Mouse (Mus musculus) forebrain, embryonic 11.5 days (tissue): ENCODE results near the gene Magee1. TPM values are rescaled to one million over a fixed set of nuclear protein-coding genes. Genes with fewer than 3 reads are reported as not detected.
"Not testable (repeated sequence)": the region's sequence is repeated elsewhere in the genome, so short reads cannot be mapped to it uniquely, and the experiment has no call there.

Source experiments
- ATAC-seq: fragments of 200-750 bp; cut with Nextera tagmentation; replicated peaks from 2 replicates; pipeline ENCODE4 v1.8.0; 2017; ENCODE audit warnings: moderate TSS enrichment; ENCODE audit not compliant: low FRiP score
- DNase-seq: peaks from one replicate; pipeline ENCODE4 v3.0.0-alpha.2; 2017; ENCODE audit warnings: low spot score
- H3K27ac ChIP-seq: fragments of 300-500 bp; sonication (generic); 2 replicates; pipeline ENCODE4 v1.5.1; 2014; ENCODE audit warnings: low read depth, low read length
- H3K27me3 ChIP-seq: fragments of 300-500 bp; sonication (generic); 2 replicates; pipeline ENCODE4 v1.6.1; 2014; ENCODE audit warnings: mild to moderate bottlenecking, low read length, mixed read lengths; ENCODE audit not compliant: control insufficient read depth, insufficient read depth
- H3K36me3 ChIP-seq: fragments of 300-500 bp; sonication (generic); 2 replicates; pipeline ENCODE4 v1.6.1; 2014; ENCODE audit warnings: mild to moderate bottlenecking, low read length, moderate library complexity, mixed read lengths; ENCODE audit not compliant: control insufficient read depth, insufficient read depth
- H3K4me1 ChIP-seq: fragments of 300-500 bp; sonication (generic); replicated peaks from 2 replicates; pipeline ENCODE4 v1.6.1; 2014; ENCODE audit warnings: low read length, mixed read lengths; ENCODE audit not compliant: control insufficient read depth, insufficient read depth
- H3K4me2 ChIP-seq: fragments of 300-500 bp; sonication (generic); 2 replicates; pipeline ENCODE4 v1.6.1; 2014; ENCODE audit warnings: low read depth, mild to moderate bottlenecking, low read length, moderate library complexity, mixed read lengths; ENCODE audit not compliant: severe bottlenecking
- H3K4me3 ChIP-seq: fragments of 300-500 bp; sonication (generic); 2 replicates; pipeline ENCODE4 v1.5.1; 2014; ENCODE audit warnings: low read depth, low read length
- H3K9ac ChIP-seq: fragments of 300-500 bp; sonication (generic); 2 replicates; pipeline ENCODE4 v1.6.1; 2014; ENCODE audit warnings: low read length
- H3K9me3 ChIP-seq: fragments of 300-500 bp; sonication (generic); 2 replicates; pipeline ENCODE4 v1.6.1; 2016; ENCODE audit warnings: low read length, mixed read lengths; ENCODE audit not compliant: control insufficient read depth
- WGBS: fragments of 180-500 bp; shearing (Covaris S2); extraction: QIAGEN DNeasy Blood & Tissue Kit; methylation state at CpG from one replicate; pipeline ENCODE4 v1.1.7; 2014; 5-methylcytosine and 5-hydroxymethylcytosine counted together
- polyA plus RNA-seq: library from polyadenylated mRNA; unstranded; fragments of >200 nt; fragmentation: Nextera tagmentation; extraction: Ambion mirVana; gene quantifications from 2 replicates; pipeline ENCODE4 v1.2.1, GENCODE M21; 2014

Magee1 gene
- polyA plus RNA-seq: 39.0 and 39.6 TPM in 2 replicates

DNA sequence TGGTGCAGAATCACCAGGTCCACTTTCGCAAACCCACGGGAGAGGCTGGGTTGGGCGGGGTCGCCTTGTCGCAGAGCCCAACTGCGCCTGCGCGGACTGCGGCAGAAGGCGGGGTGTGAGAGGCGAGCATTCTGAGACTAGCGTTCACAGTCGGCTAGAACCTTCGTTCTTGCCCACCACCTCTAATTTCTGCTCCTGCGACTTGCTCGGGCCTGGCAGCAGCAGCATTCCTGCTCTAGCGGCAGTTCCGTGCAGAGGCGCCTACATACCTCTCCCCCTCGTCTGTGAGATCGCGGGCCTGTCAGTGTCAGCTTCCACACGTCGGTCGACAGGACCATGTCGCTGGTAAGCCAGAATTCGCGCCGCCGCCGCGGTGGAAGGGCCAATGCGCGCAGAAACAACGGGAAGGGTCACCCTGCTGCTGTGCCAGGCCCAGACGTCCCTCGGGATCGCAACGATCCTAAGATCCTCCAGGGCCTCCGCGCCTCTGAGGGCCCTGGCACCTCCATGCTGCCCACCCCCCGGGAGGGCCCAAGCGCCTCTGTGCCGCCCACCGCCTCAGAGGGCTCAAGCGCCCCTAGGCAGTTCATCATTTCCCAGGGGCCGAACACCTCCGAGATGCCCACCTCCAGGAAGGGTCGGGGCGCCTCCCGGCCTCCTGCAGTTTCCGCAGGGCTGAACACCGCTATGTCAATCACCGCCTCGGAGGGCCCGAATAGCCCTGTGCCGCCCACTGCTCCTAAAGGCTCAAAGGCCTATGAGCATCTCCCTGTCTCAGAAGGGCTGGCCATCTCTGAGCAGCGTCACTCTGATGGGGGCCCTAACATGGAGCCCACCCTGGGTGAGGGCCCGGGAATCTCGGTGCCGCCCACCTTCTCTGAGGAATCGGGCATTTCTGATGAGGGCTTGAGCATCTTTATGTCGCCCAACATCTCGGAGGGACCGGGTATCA, at the start of gene Magee1:
TSS of gene Magee1 (plus strand) at position 104 of the 952 bp plus-strand sequence.
- Histone ChIP-seq H3K4me1 (no peaks in the 10 kb centered on the region), H3K27ac (0 out of 2 replicates have a peak within 1 kb of the TSS, but pooled peaks have one; percentile 18), H3K9ac (peak within 1 kb of the TSS; percentile 57), H3K9me3 (no peaks in the 10 kb centered on the region), H3K4me3 (peak within 1 kb of the TSS; percentile 50), H3K4me2 (peak within 1 kb of the TSS; percentile 76), H3K27me3 (peaks cover 35% of the 10 kb centered on the region), H3K36me3 (no peaks in the 10 kb centered on the region)
- peak; percentile 73 for ATAC-seq
- WGBS: 15% methylated on average over 59 of the region's 65 CpGs
- peak; percentile 80 for DNase-seq

DNA sequence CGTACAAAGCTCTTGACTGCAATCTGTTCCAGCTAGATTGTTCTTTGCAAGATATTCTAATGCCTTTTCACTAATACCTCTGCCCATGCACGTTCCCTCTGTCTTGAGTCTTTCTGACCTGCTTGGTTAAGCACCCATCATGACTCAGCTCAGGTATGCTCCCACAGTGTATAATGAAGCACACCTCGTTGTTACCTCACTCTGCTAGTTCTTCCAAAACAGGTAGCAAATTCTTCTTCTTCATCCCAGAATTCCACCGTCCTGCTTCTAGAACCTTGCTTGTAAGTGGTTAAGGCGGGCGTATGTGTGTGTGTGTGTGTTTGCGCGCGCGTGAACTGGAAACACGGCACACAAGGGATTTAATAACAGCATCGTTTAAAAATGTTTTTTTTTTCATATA, 41.0 kb upstream of the Magee1 start:
- Histone ChIP-seq H3K27me3 (no peaks in the 10 kb centered on the region), H3K9me3 (no peaks in the 10 kb centered on the region), H3K4me3 (peak overlapping the region; percentile 49), H3K36me3 (no peaks in the 10 kb centered on the region), H3K27ac (no peak overlapping the region), H3K9ac (peak overlapping the region; percentile 50), H3K4me1 (no peaks in the 10 kb centered on the region), H3K4me2 (peak overlapping the region; percentile 69)
- DNase-seq (no peak), ATAC-seq (peak; percentile 57)
- 3% methylated on average over 12 of the region's 12 CpGs for WGBS

DNA sequence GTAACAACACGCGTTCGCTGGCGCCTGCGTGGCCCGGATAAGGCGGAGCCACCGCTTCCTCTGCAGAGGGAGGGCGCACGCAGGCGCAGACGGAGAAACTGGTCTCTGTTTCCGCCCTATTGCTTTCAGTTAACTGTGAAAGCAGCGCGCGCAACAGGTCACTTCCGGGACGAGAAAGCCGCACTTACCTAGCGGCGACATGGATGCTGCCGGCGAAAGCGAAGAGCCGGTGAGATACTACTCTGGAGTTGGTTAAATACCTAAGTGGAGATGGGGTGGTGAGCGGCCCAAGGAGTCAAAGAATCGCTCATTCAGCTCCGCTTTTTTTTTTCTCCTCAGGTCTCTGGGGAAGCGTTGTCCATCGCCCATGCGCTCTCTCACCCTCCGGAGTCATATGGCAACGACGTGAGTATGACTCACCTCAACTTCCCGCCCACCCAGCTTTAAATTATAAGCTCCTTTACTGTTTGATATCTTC, 40.5 kb upstream of the Magee1 start, which contains the start of gene Pbdc1:
TSS of gene Pbdc1 (plus strand) at position 142 of the 478 bp plus-strand sequence.
- H3K4me1 ChIP-seq: no peaks in the 10 kb centered on the region
- DNase-seq (peak; percentile 91), ATAC-seq (peak; percentile 99)
- 2% methylated on average over 35 of the region's 35 CpGs for WGBS
- peak within 1 kb of the TSS; percentile 49 for H3K4me3 ChIP-seq
- H3K9ac ChIP-seq: peak within 1 kb of the TSS; percentile 57
- H3K4me2 ChIP-seq: peak within 1 kb of the TSS; percentile 69
- no peak within 1 kb of the TSS for H3K27ac ChIP-seq
- H3K27me3 ChIP-seq: no peaks in the 10 kb centered on the region
- H3K9me3 ChIP-seq: no peaks in the 10 kb centered on the region
- no peaks in the 10 kb centered on the region for H3K36me3 ChIP-seq

DNA sequence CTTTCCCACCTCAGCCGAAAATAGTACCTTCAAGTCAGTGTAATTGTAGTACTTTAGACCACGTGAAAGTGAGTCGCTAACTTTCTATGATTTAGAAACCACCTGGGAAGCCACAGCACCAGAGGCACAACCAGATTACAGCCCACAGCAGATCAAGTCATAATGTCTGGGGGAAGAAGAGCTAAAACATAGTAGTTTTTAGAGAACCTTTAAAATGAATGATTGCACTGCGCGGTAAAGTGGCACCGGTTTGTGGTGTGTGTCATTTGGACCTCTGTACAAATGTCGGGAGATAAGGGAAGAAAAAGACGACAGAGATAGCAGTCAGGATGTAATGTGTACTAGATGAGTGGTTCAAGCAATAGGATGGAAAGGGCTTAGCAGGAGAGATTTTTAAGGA, 40.1 kb upstream of the Magee1 start:
- H3K27ac ChIP-seq: no peak overlapping the region
- WGBS: 11% methylated on average over 8 of the region's 8 CpGs
- H3K27me3 ChIP-seq: peaks cover under 1% of the 10 kb centered on the region; the same call in 1 of the 2 replicates

DNA sequence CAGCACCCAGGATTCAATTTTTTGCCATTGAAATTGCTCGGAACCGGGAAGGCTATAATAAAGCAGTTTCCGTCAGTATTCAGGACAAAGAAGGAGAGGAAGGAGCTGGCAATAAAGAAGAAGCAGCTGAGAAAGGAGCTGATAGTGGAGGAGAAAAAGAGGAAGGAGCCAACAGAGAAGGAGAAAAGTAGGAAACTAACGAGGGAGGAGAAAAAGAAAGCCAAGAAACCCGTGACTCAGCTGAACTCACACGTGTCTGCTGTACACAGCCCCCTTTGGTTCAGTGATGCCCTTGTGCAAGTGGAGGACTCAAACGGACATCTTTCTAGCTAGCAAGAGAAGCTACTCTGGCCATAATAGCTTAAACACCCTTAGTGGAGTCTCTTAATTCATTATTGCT, 37.2 kb upstream of the Magee1 start:
- not testable (repeated sequence) for H3K4me3 ChIP-seq, H3K27ac ChIP-seq, H3K9me3 ChIP-seq, H3K4me1 ChIP-seq, H3K36me3 ChIP-seq, H3K9ac ChIP-seq, ATAC-seq, H3K4me2 ChIP-seq, H3K27me3 ChIP-seq, DNase-seq
- WGBS: 89% methylated on average over 7 of the region's 7 CpGs

More for the DNA sequence above, 40.1 kb upstream of the Magee1 start:
- ATAC-seq (no peak), DNase-seq (no peak)
- peak overlapping the region; percentile 49 for H3K4me3 ChIP-seq
- no peaks in the 10 kb centered on the region for H3K9me3 ChIP-seq
- H3K9ac ChIP-seq: peak overlapping the region; percentile 57
- H3K4me1 ChIP-seq: no peaks in the 10 kb centered on the region
- peak overlapping the region; percentile 60 for H3K4me2 ChIP-seq
- no peaks in the 10 kb centered on the region for H3K36me3 ChIP-seq

DNA sequence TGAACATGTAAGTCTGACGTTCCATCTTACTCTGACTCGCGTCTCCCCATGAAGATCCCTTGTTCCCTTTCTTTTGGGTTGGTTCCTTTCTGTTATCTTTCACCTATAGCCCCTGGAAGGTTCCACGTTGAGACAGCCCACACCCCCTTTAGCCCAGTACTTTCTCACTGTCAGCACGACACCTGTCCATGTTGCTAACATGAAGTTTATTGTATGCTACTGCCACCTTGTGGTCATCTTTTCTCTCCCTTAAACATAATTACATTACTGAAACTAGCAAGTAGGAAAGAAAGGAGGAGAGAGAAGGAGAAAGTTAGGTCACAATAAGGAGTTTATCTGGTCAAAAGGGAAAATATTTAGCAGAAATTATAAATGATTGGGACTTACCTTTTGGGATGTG, 16.0 kb upstream of the Magee1 start:
- 52% methylated on average over 5 of the region's 5 CpGs for WGBS
- Histone ChIP-seq H3K9ac (no peak overlapping the region), H3K4me3 (no peak overlapping the region), H3K27ac (no peak overlapping the region), H3K36me3 (no peaks in the 10 kb centered on the region), H3K4me2 (no peak overlapping the region), H3K27me3 (no peaks in the 10 kb centered on the region), H3K9me3 (no peaks in the 10 kb centered on the region), H3K4me1 (no peaks in the 10 kb centered on the region)
- DNase-seq (no peak), ATAC-seq (no peak)

DNA sequence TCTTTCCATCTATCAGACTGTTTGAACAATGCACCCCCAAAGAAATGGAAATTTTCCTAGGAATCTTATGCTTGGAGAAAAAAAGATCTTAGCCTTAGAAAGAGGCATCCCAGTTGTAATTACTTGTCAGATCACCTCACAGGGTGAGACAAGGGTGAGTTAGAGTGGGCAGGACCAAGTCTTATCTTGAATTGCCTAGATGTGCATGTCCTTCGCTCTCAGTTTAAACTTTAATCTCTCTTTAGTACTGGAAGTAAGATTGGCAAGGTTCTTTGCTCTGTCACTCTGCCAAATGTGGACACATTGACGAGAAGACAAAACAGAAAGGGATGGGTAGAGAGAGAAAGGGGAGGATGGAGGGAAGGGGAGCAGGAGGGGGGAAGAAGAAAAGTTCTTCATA, 5.2 kb upstream of the Magee1 start:
- no peak overlapping the region for H3K9ac ChIP-seq
- no peak for ATAC-seq

DNA sequence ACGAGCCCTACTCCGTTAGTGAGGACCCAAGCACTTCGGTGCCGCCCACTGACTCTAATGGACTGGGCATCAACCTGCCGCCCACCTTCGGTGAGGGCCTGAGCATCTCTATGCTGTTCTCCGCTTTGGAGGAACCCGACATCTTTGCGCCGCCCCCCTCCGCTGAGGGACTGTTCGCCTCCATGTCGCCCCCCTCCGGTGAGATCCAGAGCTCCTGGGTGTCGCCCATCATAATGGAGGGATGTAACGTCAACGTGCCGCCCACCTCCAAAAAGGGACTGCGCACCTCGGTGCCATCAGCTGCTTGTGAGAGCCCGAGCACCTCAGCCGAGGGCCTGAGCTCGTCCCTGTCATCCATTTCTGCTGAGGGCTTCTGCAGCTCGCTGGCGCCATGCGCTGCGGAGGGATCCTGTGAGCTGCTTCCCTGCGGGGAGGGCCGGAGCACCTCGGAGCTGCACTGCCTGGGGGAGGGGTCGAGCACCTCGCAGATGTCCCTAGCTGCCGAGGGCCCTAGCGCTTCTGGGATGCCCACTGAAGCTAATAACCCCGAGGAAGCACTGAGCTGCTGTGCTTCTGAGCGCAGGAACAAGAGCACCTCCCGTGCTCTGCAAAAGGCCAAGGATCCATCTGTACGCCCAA, 1.2 kb downstream of the Magee1 start:
- peak; percentile 80 for DNase-seq
- H3K4me1 ChIP-seq: no peaks in the 10 kb centered on the region
- no peak overlapping the region for H3K27ac ChIP-seq
- H3K36me3 ChIP-seq: no peaks in the 10 kb centered on the region
- peaks cover 35% of the 10 kb centered on the region for H3K27me3 ChIP-seq
- peak overlapping the region; percentile 57 for H3K9ac ChIP-seq
- H3K4me2 ChIP-seq: peak overlapping the region; percentile 76
- ATAC-seq: peak; percentile 89
- 19% methylated on average over 38 of the region's 38 CpGs for WGBS
- no peaks in the 10 kb centered on the region for H3K9me3 ChIP-seq
- peak overlapping the region; percentile 50 for H3K4me3 ChIP-seq

More for the DNA sequence above, 5.2 kb upstream of the Magee1 start:
- WGBS: 88% methylated on average over 2 of the region's 2 CpGs
- no peaks in the 10 kb centered on the region for H3K9me3 ChIP-seq
- no peak overlapping the region for H3K4me2 ChIP-seq
- H3K27me3 ChIP-seq: peaks cover 10% of the 10 kb centered on the region
- H3K36me3 ChIP-seq: no peaks in the 10 kb centered on the region
- H3K27ac ChIP-seq: no peak overlapping the region
- no peak overlapping the region for H3K4me3 ChIP-seq
- no peak for DNase-seq
- H3K4me1 ChIP-seq: no peaks in the 10 kb centered on the region
